22 mouse cellular contexts compared by ENCODE assay signal in the genomic region with DNA sequence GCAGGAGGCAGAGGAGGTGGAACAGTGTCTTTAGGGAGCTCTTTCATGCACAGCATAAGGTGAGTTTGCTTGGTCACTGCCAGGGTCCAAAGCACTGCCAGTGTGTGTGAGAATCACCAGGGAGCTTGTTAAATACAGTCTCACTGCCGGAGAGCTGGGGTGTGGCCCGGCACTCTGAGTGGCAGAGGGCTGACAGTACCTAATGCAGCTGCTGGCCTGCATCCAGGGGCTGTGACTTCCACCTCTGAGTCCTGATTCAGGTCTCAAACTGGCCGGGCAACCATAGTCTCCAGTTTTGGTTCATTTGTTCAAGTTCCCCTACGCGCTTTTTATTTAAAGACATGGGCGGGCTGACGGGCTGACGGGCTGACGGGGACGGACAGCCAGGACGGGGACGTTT. TPM values are rescaled to one million over a fixed set of nuclear protein-coding genes. Genes with fewer than 3 reads are reported as not detected.
"Had no signal": no experiment of that assay in that cellular context is flagged by ENCODE, and none has a peak within 500 bp of the region (broad histone marks: within the 10 kb centered on the region; RNA-seq: fewer than 3 reads in every experiment).

No protein-coding gene starts in this region.

- H3K4me2 ChIP-seq: kidney, embryonic 15.5 days; liver, embryonic 13.5 days; midbrain, embryonic 12.5 days; midbrain, embryonic 15.5 days had no signal

- H3K36me3 ChIP-seq: kidney, embryonic 15.5 days; liver, embryonic 13.5 days; midbrain, embryonic 12.5 days; midbrain, embryonic 15.5 days had no signal

- H3K4me3 ChIP-seq: kidney, embryonic 15.5 days; liver, embryonic 13.5 days; midbrain, embryonic 12.5 days; midbrain, embryonic 15.5 days had no signal

- H3K4me1 ChIP-seq: midbrain, embryonic 12.5 days; midbrain, embryonic 15.5 days had no signal

- H3K9me3 ChIP-seq: kidney, embryonic 15.5 days; liver, embryonic 13.5 days; midbrain, embryonic 12.5 days; midbrain, embryonic 15.5 days had no signal

- ATAC-seq: midbrain, embryonic 15.5 days had no signal

- DNase-seq: kidney, adult 11 months; kidney, adult 8-10 months; kidney, postnatal 10 days; kidney, postnatal 36 days; liver, embryonic 13.5 days; lung, adult 2 months; lung, postnatal 14 days; lung, postnatal 4 days; thymus, adult 18-20 months; thymus, postnatal 36 days had no signal

- H3K27ac ChIP-seq: kidney, embryonic 15.5 days; liver, embryonic 13.5 days; midbrain, embryonic 12.5 days; midbrain, embryonic 15.5 days had no signal

- H3K9ac ChIP-seq: kidney, embryonic 15.5 days; liver, embryonic 13.5 days; midbrain, embryonic 12.5 days; midbrain, embryonic 15.5 days had no signal

RNA-seq across cellular contexts. Expression of a gene that starts 12.4 kb away (rescaled TPM):
- total RNA-seq: layer of hippocampus, postnatal 14 days; left cerebral cortex, postnatal 36 days; liver, adult 2 months; megakaryocyte progenitor cell, adult 5-6 weeks; megakaryocyte-erythroid progenitor cell, adult 5-6 weeks; monocyte, adult 5-6 weeks had no signal
- polyA plus RNA-seq: kidney, embryonic 15.5 days; liver, embryonic 13.5 days; lung, adult 2 months; lung, embryonic 16.5 days; midbrain, embryonic 15.5 days; neural tube, embryonic 14.5 days; small intestine, adult 2 months had no signal
